Mouse (Mus musculus): ENCODE results near the gene Ppcdc. TPM values are rescaled to one million over a fixed set of nuclear protein-coding genes. Genes with fewer than 3 reads are reported as not detected.

The Ppcdc gene
- polyA plus RNA-seq, 1 experiment: 4.0 TPM

DNA sequence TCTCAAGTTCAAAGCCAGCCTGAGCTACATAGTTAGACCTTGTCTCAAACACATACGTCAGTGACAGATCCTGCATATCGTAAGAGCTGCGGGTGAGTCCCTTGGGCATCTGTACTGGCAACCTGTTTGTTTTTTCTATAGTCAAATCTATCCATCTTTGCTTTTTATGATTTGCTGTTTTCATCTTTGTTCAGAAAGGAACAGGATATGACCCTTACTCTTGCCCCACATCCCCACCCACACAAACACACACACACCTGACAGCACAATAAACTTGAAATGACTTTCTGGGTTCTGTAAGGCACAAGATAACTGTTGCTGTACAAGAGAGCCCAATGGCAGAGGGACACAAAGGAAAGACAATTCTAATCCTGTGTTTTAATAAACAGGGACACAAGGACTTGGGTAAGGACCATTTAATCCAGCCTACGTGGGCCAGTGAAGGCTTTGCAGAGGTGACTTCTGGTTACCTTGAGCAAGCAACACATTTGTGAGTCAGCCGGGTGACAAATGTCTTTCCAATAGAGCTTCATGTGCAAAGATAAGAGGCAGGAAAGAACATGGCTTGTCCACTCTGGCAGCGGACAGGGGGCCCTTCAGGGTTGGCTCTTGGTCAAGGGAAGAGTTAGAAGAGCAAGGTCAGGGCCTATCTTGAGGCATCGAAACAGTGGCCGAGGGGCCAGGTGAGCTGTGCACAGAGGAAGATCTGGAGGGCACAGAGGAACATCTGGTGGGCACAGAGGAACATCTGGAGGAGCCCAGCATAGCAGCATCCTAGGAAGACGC lies 32.6 kb downstream of the Ppcdc start:
- TF ChIP-seq GATA1 (IDR thresholded peaks at IDR 0.05; ENCODE audit: low read length): no peak

DNA sequence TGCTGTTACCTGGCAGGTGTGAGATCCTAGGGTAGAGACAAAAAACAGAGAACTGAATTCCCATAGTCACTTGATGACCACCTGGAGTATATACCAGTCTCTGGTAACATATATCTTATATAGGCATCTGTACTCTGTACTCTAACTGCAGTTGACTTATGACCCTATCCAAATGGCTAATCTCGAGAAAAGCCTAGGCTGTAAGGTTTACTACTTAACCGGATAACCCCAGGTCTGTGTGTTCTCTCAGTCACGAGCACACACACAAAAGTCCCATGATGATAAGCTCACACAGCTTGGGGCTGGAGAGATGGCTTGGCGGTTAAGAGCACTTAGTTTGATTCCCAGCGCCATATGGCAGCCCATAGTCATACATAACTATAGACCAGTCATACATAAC lies 33.5 kb downstream of the Ppcdc start:
- no peak for TF ChIP-seq GATA1 (IDR thresholded peaks at IDR 0.05; ENCODE audit: low read length)

DNA sequence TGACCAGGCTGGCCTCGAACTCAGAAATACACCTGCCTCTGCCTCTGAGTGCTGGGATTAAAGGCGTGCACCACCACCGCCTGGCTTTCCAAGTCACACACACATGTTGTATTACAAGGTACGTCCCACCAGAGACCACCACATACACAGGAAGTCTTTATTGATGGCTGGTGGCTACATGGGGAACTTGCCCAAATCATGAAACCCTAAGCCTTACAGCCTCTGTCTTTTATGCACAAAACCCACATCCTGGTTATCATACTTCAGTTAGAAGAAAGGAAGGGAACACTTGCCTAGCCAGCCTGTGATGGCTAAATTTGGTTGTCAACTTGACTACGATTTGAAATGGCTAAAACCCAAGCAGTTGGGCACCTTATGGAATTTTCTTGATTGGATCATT lies 35.9 kb downstream of the Ppcdc start:
- no peak for TF ChIP-seq GATA1 (IDR thresholded peaks at IDR 0.05; ENCODE audit: low read length)

DNA sequence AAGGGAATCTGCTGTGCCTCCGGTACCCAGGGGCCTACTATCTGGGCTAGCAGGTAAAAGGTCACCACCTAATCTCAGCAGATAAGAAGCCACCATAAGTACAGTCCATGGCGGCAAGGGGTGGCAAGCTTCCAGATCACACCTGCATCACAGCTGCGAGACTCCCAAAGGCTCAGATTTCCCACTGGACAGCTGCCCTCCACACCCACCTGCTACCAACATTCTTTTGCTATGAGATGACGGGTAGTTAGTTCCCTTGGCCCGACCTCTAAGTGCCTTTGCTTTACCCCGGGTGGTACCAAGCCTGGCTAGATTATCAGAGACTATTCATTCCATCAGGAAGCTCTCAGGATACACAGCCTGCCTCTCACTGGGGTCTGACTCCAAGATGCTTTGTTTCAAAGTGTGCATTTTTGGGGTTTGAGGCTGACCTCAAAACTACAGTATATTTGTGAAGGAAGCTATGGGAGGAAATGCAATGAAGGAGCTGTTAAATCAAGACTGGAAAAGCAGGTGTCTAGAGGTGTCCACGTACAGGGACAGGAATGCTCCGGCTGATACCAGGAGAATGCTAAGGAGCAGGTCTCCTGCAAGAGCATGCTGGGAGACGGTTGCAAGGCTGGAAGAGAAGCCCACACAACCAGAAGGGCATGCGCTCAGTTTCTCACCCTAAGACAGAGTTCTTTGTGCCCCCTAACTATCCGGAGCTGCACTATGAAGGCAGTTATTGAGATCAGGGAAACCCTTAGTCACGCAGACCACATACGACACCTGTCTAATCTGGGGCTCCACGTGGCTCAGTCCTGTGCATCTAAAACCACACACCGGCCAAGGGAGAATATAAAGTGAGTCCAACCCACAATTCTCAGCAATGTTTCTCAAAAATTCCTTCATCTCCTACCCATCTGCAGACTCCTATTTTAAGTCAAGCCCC lies 37.3 kb downstream of the Ppcdc start:
- no peak for TF ChIP-seq GATA1 (IDR thresholded peaks at IDR 0.05; ENCODE audit: low read length)

DNA sequence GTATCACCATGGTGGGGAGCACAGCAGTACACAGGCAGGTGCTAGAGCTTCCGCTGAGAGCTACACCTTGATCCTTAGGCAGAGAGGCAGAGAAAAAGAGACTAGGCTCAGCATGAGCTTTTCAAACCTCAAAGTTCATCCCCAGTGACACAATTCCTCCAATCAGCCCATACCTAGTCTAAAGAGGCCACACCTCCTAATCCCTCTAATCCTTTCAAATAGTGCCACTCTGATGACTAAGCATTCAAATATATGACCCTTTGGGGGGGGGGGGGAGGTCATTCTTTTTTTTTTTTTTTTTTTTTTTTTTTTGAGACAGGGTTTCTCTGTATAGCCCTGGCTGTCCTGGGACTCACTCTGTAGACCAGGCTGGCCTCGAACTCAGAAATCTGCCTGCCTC lies 41.2 kb downstream of the Ppcdc start:
- TF ChIP-seq GATA1 (IDR thresholded peaks at IDR 0.05; ENCODE audit: low read length): no peak

DNA sequence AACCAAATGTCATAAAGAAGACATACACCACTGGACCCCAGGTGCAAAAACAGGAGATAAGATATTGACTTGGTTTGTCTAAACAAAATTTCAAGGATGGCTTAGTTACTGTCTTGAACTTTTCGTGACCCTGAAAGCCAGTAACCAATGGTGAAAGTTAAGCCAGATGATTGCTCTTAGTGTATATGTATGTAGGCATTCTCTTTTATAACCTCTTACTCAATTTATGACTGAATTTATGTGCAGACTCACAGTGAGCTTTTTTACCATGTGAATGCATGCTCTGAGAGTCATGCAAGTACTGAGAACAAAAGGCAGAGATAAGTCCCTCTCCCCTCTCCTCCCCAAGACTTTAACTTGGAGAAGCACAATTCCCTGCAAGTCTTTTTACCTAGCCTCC lies 47.0 kb downstream of the Ppcdc start:
- TF ChIP-seq GATA1 (IDR thresholded peaks at IDR 0.05; ENCODE audit: low read length): no peak

DNA sequence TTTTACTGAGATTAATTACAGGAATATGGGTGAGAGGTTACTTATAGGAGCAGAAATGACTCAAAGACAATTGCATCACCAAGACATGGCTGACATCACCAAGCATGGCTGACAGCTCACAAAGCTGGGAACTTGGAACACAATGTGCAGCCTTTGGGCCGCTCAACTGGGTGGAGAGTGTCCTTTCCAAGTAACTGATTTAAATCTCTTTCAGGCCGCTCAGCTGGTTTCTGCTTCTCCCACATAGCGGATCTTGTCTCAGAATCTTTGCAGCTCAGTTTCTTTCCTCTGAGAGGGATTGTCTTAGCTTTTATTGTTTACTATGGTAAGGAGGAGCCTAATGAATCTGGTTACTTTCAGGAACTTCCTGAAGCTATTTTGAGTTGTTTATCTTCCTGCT lies 49.1 kb downstream of the Ppcdc start:
- no peak for TF ChIP-seq GATA1 (IDR thresholded peaks at IDR 0.05; ENCODE audit: low read length)

DNA sequence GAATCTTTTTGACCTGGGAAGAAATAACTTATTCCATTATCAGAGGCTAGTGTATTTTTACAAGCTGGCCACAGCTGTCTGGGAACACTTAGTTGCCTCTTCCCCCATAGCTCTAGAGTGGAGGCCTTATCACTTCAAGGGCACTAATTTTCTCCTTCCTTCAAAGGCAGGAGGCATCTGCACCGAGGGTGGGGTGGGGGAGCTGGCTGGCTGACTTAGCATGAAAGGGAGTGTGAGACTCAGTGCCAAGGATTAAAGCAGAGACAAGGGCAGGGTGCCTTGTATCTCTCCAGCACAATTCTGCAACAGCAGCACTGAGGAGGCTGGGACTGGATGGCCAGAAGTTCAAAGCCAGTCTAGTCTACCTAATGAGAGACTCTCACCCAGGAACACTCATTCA lies 50.8 kb downstream of the Ppcdc start:
- TF ChIP-seq GATA1 (IDR thresholded peaks at IDR 0.05; ENCODE audit: low read length): no peak

DNA sequence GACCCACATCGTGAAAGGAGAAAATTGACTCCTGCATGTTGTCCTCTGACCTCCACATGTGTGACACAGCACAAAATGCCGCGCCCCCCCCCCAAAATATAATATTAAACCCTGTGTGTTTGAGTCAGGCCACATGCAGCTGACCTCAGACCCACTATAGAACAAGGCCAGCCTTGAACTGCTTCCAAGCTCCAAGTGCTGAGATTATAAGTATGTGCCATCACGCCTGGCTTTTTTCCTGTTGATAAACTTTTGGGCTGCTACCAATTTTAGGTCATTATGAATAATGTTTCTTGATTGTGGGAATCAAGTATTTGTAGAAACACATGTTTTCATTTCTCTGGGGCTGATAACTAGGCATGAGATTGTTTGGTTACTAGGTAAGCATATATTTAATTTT lies 53.0 kb downstream of the Ppcdc start:
- TF ChIP-seq GATA1 (IDR thresholded peaks at IDR 0.05; ENCODE audit: low read length): no peak

DNA sequence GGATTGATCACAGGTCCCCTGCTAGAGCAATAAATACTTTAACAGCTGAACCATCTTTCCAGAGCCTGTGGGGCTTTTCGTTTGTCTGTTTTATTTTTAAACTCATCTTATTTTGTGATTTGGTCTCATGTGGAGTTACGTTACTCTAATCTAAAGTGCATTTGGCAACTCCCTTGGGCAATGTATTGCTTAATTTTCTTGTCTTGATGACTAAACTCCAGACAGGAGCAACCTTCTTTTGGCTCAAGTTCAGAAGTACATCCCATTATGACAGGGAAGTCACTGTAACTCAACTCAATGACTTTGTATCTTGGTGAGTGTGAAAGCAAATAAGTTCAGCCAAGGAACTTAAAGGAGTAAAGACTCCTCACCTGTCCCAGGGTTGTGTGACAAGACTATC lies 55.3 kb downstream of the Ppcdc start:
- no peak for TF ChIP-seq GATA1 (IDR thresholded peaks at IDR 0.05; ENCODE audit: low read length)

DNA sequence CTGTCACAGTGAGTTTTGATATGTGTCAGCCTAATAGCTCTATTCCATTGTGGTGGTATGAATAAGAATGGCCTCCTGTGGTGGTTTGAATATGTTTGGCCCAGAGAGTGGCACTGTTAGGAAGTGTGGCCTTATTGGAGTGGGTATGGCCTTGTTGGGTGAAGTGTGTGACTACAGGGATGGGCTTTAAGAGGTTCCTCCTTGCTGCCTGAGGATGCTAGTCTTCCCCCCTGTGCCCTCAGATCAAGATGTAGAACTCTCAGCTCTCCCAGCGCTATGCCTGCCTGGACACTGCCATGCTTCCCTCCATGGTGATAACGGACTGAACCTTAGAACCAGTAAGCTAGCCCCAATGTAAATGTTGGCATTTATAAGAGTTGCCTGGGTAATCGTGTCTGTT lies 78.9 kb downstream of the Ppcdc start:
- TF ChIP-seq GATA1 (IDR thresholded peaks at IDR 0.05; ENCODE audit: low read length): no peak

DNA sequence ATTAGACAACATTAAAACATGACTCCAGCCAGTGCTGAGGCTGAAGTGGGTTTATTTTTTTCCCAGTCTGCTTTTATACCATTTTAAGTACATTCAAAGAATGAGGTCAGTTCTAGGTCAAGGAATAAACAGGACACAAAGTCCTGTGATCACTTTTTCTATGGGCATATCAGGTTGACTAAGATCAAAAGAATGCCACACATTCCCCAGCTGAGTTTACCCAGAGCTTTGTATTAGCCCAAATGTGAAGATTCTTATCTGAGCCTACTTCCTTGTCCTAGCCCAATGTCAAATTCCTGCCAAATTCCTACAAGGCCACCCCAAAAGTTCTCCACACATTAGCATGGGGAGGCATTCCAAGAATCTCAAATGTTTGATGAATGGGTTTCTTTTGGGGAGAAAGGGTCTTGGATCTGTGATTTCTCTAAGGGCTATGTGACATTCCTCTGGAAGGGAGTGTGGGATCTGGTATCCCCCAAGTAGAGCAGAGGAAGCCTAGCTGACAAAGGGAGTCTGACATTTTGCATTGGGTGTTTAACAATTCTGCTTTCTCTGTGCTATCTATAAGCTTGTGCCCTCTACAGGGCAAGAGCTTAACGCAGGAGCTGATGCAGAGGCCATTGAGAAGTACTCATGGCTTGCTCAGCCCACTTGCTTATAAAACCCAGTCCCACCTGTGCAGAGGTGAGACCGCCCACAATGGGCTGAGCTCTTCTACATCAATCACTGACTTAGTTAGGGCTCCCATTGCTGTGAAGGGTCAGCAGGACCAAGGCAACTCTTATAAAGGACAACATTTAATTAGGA lies 85.3 kb downstream of the Ppcdc start:
- TF ChIP-seq GATA1 (IDR thresholded peaks at IDR 0.05; ENCODE audit: low read length): no peak

DNA sequence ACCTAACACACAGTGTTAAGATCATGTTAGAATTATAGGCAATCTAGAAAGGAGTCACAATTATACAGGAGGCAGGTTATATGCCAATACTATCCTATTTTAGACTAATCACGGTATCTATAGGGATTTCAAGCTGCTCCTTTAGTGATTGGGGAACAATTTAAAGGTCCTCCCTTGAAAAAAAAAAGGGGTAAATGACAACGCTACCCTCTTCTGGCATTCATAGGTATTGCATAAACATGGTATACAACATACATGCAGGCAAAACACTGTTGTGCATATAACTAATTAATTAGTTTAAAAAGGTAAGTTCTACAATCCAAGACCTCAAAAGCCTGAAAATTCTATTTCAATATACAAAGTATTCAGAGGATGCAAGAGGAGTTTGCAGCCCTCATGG lies 88.6 kb downstream of the Ppcdc start:
- no peak for TF ChIP-seq GATA1 (IDR thresholded peaks at IDR 0.05; ENCODE audit: low read length)

DNA sequence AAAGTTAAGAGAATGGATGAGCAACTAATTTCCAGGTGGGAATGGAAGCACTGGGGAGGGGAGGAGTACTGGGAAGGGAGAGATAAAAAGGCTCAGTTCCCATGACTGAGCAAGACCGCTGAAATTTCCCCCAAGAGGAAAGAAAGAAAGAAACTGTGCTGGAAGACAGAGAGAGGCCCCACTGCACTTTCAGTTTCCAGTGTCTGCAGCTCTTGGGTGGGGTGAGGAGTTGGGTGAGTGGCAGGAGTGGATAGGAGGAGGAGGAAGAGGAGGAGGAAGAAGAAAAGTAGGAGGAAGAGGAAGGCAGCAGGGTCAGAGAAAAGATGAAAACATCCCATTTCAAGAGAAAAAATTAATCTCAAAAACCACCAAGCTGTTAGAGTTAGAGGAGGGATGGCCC lies 94.0 kb downstream of the Ppcdc start:
- no peak for TF ChIP-seq GATA1 (IDR thresholded peaks at IDR 0.05; ENCODE audit: low read length)

DNA sequence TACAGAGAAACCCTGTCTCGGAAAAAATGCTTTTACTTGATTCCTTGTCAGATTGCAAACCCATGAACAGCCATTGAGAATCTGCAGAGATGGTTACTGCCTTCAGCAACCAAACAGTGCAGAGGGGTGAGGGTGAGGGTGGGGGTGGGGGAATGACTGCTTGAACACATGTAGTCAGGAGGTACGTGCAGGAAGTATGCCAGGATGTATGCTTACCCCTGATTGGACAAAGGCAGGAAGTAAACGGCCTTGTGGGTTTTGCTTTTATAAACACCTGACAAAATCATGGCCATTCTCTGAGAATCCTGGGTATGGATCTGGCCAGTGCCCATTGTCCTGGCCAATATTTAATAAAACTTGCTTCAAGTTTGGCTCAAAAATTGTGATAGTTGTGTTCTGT lies 96.2 kb downstream of the Ppcdc start:
- TF ChIP-seq GATA1 (IDR thresholded peaks at IDR 0.05; ENCODE audit: low read length): no peak

All from G1E-ER4 (cell line).